Mouse (Mus musculus) CH12F3 (cell line): ENCODE measurements around the gene Vstm2a.

Experiments used
- in situ Hi-C: fragments of 300-500 bp; cut with MboI; formaldehyde crosslinking; loops from 2 replicates; pipeline ENCODE4 v1.14.3; 2020; ENCODE audit warnings: low sequenced_read_pairs

The Vstm2a gene

DNA sequence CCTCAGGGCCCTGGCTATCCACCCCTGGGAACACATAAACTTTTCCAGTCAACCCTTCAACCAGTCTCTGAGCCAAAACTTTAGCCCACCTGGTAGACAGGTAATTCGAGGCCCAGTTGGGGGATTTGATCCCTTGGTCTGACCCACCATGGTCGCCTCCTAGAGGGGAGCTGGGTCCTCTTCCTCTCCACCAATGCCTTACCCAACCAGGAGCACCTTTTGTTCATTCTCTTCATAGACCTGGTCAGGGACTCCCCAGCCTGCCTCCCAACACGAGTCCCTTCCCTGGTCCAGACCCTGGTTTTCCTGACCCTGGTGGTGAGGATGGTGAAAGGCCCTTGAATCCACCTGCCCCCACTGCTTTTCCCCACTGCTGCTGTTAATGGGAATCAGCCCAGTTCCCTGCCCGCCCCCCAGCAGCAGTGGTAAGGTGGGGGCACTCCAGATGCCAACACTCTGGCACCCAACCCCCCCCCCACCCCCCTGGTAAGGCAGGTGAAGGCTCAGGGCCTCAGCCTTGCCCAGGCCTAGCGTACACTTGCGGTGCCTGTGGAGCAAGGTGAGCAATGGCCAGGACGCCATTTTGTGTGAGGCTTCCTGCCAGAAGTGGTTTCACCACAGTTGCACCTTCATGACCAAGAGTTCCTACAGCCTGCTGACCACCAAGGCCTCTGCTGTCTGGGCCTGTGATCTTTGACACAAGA, 182.2 kb downstream of the Vstm2a start:
- in situ Hi-C loops: no loop called here
